Mouse (Mus musculus): Measurements from ENCODE around the gene Gp9.
"Not testable (repeated sequence)": the region's sequence is repeated elsewhere in the genome, so short reads cannot be mapped to it uniquely, and the experiment has no call there.

The Gp9 gene

DNA sequence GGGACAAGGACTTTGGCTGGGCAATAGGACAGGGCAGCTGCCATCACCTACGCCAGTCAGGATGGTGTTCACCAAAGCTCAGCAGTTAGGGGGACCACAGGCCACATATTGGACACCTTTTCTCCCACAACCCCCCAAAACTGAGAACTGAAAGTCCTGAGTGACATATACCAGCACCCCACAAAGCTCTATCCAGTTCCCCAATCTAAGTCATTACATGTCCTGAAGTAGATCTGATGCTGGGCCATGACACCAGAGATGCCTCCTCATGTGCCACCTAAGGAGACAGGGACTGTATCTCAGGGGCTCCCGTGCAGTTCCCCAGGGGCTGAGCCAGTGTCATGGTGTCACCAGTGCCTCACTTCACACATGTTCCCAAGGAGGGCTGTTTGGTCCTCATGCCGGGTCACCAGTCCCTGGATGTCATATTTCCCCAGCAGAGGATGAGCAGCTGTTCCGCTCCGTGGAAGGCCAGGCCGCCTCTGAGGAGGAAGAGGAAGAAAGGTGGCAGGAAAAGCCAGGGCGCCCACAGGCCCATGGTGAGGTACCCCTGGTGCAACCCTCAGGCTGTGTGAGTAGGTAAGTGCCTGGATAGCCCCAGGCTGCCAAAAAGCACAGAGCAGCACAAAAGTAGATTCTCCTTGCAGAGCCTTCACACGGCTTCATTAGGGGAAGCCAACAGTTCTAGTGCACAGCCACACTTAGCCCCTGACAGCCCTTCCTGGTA is 27.5 kb upstream of the Gp9 start:
- no peak for DNase-seq (ENCODE audit: low read depth, low spot score)

DNA sequence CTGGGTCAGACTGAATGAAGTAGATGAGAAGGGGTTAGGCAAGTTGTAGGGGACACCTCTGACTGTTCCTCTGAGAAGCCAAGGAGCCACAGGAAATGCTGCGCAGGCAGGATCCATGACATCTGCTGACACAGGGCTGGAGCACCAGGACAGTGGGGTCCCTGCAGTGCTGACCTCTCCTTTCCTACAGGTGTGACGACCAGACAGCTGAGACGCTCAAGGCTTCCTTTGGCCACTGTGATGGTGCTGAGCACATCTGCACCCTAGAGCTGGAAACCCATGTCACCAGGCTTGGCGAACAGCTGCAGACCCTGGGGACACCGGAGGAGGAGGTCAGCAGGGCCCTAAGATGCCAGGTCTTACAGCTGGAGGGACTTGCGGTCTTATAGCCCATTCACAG is 26.3 kb upstream of the Gp9 start:
- DNase-seq (ENCODE audit: low read depth, low spot score) = no peak

DNA sequence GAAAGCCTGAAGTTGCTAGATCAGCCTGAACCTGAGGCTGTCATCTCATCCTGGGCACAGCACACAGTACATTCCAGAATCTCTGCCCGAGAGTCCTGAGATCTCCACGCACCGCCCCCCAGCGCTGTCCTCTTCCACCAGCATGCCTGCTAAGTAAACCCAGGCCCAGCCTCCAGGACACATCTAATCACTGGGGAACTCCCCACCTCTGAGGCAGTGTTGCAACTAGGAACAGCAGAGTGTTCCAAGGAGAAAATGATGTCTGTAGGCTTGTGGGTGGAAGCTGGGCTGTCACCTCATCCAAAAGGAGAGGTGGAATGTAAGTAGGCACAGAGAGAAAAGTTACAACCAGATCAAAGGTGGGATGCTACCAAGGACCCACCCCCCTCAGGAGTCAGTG is 22.7 kb upstream of the Gp9 start:
- no peak for DNase-seq (ENCODE audit: low read depth, low spot score)

DNA sequence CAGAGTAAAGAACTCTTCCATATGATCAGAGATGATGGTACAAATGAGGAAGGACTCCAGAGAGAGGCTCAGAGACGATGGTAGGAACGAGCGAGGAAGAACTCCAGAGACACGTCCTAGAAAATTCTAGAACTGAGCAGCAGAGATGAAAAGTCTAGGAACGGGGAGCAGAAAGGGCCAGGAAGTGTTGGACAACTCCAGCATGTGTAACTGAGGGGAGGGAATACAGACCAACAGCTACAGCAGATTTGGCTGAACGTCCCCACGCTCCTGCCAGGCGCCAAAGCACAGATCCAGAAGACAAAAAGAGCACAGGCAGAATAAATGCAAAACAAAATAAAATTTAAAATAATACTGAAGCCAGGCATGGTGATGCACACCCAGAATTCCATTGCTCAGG is 21.0 kb upstream of the Gp9 start:
- DNase-seq (ENCODE audit: low read depth, low spot score) = no peak

DNA sequence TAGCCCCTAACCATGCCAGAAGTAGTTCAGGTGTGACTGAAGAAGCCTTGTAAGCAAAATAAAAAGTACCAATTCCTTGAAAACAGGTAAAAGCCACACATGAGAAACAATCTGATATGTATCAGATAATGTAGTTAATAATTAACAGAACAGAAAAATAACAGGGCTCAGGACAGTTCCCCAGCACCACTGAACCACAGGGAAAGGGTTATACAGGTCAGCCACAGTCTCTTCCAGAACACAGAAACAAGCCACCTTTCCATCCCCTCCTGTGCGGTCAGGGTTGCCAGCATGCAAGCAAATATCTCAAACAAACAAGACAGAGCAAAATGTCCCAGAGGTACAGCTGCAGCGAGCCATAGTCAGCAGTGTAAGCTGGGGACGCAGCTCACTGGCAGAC is 18.5 kb upstream of the Gp9 start:
- no peak for DNase-seq (ENCODE audit: low read depth, low spot score)

DNA sequence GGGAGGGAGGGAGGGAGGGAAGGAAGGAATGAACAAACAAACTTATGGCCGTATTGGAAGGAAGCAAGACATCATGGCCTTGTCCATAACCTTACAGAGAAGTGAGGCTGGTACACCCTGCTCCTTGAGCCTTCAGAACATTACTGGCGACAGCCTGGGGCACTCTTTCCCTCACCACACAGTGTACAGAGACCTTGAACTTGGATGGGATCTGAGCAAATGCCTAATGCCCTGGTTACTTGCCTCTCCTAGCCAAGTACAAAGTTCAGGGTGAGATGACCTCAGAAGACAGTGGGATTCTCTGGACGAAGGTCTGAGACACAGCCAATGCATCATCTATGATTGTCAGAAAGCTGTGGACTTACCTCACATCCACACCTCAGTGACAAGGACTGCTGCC is 18.0 kb upstream of the Gp9 start:
- no peak for DNase-seq (ENCODE audit: low read depth, low spot score)

DNA sequence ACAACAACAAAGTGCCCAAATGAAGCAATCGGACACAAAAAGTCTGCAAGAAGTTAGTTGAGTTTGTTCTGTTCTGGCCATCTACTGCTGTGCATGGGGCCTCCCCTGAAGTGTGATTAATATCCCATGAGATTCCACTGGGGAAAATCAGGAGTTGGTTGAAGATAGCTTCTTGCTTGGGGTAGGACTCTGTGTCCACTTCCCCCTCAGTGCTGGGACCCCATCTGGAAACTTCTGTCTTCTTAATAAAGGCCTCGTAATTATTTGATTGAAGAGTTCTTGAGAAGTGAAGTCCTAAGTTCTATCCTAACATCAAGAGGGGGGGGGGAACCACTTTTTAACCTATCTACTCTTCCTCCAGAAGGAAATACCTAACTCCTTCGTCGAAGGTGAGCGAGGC is 15.7 kb upstream of the Gp9 start:
- no peak for DNase-seq (ENCODE audit: low read depth, low spot score)

DNA sequence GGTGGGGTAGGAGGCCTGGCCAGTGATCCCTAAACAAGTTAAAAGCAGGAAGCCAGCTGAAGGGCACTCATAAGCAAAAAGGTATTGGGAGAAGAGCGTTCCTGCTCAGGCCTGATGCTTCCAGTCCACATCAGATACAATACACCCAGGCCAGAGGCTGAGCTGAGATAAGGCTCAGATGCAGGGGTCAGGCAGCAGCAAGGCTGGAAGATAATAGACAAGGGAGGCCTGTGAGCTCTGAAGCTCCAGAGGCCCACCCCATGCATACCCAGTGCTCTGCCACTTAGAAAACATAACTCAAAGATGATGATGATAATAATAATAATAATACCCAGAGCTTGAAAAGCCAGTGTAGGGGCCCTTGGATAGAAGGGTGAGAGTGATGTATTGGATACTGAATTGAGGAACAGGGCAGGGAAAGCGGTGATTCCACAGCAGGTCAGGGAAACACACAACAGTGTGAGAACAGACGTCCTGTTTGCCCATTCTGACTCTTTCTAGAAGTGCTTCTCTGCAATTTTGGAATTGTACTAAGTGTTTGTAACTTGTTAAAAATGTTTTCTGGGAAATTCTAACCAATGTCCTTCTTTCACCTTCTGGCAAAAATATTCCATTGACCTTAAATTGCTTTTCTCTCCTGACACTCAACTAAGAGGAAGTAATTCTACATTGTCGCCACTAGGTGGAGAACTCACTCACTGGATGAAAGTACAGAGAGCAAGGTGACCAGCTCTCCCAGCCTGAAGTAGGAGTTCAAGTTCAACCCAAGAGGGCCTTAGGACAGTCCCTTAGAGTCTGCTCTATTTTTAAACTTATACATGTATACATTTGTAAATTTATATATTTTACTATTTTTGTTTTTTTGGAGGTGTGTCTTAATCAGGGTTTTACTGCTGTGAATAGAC is 14.2 kb upstream of the Gp9 start:
- peak; percentile 28 for DNase-seq (ENCODE audit: low read depth, low spot score)

DNA sequence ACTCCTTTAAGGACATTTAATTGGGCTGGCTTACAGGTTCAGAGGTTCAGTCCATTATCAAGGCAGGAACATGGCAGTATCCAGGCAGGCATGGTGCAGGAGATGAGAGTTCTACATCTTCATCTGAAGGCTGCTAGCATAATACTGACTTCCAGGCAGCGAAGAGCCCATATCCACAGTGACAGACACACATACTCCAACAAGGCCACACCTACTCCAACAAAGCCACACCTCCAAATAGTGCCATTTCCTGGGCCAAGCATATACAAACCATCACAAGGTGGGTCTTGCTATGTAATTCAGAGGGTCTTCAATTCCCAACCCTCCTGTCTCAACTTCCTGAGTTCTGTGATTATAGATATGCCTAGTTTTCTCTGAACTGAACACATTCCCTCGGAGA is 13.6 kb upstream of the Gp9 start:
- not testable (repeated sequence) for DNase-seq (ENCODE audit: low read depth, low spot score)

DNA sequence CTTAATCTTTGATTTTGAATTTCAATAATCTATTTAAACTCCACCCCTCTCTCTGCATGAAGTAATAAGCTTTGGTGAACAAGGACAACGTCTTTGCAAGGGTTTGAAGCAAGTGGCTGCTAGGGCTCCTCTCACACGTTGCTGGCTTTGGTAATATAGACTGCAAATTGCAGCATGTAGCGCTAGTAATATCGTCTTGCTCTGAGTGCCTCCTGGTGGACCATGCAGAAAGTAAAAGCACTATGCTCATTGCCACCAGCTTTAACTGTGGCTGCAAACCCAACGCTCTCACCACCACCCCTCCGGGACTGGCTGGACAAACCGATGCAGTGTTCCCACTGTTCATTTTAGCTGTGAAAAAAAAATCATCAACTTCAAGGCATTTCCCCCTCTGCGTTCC is 7.2 kb upstream of the Gp9 start:
- DNase-seq (ENCODE audit: low read depth, low spot score) = no peak

DNA sequence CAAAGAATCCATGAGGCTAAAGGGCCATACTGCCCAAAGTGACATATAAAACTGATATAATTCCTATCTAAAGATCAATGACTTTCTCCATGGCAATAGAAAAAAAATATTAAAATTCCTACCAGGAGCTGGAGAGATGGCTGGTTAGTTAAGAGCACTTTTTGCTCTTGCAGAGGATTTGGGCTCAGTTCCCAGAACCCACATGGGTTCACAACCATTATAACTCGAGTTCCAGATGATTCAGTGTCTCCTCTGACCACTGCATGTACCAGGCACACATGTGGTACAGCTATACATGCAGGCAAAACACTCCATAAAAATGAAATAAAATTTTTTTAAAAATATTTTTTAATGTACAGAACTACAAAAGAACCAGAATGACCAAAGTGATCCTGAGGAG is 3.4 kb upstream of the Gp9 start:
- DNase-seq (ENCODE audit: low read depth, low spot score) = no peak

DNA sequence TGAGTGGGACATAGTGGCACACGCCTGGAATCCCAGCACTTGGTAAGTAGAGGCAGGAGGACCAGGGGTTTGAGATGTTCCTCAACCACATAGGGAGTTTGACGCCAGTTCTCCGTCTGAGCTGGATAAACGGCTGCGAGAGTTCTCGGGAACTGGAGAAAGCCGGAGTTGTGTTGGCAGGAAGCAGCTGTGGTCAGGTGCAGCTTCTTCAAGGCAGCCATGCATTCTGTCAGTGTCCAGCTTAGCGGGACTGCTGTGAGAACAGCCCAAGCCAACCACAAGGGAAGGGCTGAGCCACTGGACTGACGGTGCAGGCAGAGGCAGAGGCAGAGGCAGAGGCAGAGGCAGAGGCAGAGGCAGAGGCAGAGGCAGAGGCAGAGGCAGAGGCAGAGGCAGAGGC is 3.0 kb upstream of the Gp9 start:
- DNase-seq (ENCODE audit: low read depth, low spot score) = no peak

DNA sequence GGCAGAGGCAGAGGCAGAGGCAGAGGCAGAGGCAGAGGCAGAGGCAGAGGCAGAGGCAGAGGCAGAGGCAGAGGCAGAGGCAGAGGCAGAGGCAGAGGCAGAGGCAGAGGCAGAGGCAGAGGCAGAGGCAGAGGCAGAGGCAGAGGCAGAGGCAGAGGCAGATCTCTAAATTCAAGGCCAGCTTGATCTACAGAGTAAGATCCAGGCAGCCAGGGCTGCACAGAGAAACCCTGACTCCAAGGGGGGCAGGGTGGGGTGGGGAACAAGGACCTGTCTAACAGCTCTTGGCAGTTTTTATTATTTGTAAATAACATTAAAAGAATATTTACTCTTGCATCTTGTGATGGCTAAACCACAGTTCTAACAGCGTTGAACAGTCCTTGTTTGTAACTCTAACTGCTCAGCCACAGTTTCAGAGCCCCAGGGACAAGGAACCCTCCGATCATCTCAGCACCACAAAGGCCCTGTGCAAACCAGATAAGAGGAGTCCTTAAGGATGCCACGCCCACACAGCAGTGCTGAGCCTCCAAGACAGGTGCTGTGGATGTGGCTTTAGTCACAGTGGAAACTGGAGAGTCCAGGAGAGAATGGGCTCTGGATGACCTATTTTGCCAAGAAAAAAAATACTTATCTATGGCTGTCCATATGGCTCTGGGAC is 2.2 kb upstream of the Gp9 start:
- DNase-seq (ENCODE audit: low read depth, low spot score) = no peak

DNA sequence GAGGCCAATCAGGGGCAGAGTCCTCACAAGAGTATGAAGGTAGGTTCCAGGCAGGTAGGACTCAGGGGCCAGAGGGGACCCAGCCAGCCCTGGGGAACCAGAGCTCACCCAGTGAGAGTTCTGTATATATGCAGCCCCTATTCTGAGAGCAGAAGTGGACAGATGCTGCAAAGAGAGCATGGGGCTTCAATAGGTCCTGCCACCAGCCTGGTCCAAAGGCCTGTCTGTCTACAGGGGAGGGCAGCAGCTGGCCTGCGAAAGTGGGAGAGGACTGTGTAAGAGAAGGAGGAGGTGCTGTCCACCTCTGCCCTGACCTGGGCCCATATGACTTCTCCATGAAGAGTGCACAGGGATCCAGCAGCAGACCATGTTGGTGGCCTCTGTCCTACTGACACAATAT is 1.2 kb upstream of the Gp9 start:
- no peak for DNase-seq (ENCODE audit: low read depth, low spot score)

DNA sequence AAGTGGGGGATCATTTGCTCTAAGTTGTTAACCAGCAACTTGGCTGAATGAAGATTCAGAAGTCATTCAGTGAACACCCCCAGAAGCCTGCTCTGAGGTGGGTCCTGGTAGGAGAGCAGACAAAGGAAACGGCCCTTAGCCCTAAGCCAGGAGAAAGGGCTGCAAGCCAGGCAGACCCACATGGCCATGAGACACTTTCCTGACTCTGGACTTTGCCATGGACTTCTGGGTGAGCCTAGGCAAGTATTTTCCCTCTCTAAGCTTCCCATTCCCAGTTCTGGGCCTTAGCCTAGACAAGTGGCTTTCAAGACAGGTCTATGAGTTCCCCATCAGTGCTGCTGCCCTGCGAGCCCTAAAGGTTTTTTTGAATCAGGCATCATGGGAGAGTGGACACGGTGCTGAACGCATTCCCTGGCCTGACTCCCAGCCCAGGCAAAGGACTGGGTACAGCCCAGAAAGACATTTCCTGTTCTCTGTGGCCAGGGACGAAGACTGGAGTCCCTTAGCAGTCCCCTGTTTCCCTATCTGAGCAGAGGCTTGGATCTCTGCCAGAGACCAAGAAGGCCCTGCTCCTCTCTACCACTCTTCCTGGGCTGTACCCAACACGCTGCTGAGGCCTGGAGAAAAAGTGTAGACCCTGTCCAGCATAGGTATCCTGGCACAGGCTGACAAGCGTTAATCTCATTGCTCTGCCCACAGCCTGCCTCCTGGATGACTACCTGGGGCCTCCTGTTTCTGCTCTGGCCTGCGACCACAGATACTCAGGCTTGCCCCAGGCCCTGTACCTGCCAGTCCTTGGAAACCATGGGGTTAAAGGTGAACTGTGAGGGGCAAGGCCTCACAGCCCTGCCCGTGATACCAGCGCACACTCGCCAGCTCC is 662 bp downstream of the Gp9 start:
- DNase-seq (ENCODE audit: low read depth, low spot score) = no peak

DNA sequence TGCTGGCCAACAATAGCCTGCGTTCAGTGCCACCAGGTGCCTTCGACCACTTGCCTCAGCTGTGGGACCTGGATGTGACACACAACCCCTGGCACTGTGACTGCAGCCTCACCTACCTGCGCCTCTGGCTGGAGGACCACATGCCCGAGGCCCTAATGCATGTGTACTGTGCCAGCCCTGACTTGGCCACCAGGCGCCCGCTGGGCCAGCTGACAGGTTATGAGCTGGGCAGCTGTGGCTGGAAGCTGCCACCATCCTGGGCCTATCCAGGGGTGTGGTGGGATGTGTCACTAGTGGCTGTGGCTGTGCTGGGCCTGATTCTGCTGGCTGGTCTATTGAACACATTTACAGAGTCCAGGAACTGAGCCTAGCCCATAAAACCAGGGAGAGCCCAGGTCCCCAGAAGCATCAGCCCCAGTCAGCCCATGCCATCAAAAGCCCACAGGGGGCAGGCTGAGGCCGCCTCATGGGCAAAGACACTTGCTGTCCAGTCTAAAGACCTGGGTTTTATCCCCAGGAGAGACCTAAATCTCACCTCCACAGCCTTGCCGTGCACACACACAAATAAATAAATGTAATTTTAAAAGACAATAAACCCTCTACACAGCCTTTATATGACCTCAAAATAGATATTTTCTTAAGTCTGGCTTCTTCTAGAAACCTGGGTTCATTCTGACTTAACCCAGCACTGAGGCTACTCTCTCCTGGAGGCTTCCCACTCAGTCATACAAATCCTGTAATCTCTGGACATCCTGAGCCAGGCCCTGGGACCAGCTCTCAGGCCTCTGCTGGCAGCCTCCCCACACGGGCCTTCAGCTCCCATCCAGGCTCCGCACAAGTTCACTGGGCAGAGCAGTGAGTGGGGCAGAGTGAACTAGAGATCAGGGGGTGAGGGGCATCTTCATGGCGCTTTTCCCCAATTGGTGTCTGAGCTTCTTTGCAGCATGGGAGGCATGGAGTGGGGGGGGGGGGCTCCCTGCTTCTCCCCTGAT is 1.6 kb downstream of the Gp9 start:
- DNase-seq (ENCODE audit: low read depth, low spot score) = no peak

DNA sequence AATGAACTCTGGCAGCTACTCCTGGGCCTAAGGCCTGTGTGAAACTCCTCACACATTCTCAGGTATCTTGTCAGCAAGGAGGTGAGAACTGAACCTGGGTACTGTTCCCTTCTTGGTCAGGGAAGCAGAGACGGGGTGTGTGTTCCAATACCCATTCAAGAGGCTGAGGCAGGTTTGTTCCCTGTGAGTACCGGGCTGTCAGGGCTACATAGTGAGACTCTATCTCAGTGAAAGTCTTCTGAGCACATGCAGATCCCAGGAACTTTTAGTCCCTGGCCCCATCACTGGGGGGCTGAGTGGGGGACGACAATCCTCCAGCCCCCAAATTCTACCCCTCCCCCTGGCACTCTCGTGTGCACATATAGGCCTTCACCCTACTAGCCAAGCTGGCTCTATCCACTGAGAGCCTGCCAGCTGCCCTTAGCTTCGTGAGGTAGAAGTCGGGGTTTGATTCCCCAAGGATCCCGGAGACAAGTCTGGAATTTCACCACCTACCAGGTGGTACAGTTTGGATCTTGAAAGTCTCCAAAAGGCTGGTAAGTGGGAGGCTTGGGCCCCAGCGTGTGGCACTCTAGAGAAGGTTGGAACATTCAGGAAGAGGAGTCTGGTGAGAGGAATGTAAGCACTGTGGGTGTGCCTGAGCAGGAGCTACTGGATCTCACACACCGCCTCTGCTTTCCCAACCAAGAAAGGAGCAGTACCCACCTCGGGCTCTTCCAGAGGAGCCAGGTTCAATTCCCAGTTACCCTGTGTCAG is 2.9 kb downstream of the Gp9 start:
- DNase-seq (ENCODE audit: low read depth, low spot score) = no peak

DNA sequence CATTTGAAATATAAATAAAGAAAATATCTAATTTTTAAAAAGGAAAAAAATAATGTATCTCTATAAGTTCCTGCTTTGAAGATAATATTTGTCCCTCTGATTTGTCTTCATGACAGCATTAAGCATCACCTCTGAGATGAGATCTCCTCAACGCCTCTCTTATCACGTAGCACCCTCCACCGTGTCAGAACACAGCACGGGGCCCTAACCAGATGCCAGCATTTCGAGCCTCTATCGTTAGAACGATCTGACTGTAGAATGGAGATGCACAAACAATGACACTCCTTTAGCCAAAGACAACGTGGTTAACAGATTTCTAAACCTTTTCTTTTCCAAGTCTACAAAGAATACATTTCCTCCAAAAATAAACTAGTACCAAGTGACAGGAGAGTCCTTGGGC is 6.2 kb downstream of the Gp9 start:
- no peak for DNase-seq (ENCODE audit: low read depth, low spot score)

DNA sequence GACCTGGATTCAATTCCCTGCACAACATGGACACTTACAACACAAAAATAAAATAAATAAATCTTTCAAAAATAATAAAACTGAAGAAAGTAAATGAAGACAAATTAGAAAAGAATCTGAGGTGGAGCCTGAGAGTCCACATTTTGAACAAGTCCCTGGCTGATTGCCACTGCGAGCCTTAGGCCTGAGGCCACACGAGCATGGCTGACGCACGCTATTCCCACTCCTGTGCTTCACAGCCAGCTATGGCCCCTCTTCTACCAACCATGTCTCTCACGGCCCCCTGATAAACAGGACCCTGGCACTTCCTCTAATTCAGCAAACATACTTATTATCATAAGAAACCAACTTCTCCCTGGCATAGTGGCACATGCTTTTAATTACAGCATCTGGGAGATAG is 8.7 kb downstream of the Gp9 start:
- DNase-seq (ENCODE audit: low read depth, low spot score) = no peak
